Mouse (Mus musculus): ENCODE data around the gene Slc4a1ap.

- TF ChIP-seq POLR2A (IDR thresholded peaks at IDR 0.05; ENCODE audit: control insufficient read depth, extremely low read depth, insufficient read depth, low read length, poor library complexity) (no peak), CTCF (IDR thresholded peaks at IDR 0.05; ENCODE audit: borderline replicate concordance, control insufficient read depth, extremely low read depth, insufficient read depth, low read length, poor library complexity) (no peak)
These were observed 64.3 kb downstream of the Slc4a1ap start for GRCm38 (mm10) chr5:31591122-31591521.

Measured in thymus, adult 2 months (tissue).